9 mouse cellular contexts compared by ENCODE assay signal in genomic region chr15:91028494-91028893, GRCm38 (mm10). TPM values are rescaled to one million over a fixed set of nuclear protein-coding genes. Genes with fewer than 3 reads are reported as not detected.
DNase-seq lines count a peak whose midpoint lies in the region; ATAC-seq lines count a peak whose summit lies in the region.
"Had no signal": no experiment of that assay in that cellular context is flagged by ENCODE, and none has a peak within 500 bp of the region (broad histone marks: within the 10 kb centered on the region; RNA-seq: fewer than 3 reads in every experiment).

No protein-coding gene starts in this region.

- H3K4me2 ChIP-seq in heart, embryonic 12.5 days, result peak overlapping the region; percentile 56
- no peak overlapping the region for H3K4me2 ChIP-seq in neural tube, embryonic 13.5 days
- H3K4me2 ChIP-seq in hindbrain, embryonic 16.5 days (ENCODE audit: low read length), result peak overlapping the region; percentile 3; the same call in 1 of the 2 replicates
- H3K4me2 ChIP-seq: liver, embryonic 15.5 days had no signal

- no peak for DNase-seq in heart, postnatal 14 days
- no peak for DNase-seq in neural tube, embryonic 10.5 days (ENCODE audit: extremely low spot score, low spot score)
- DNase-seq in cerebellum, adult 18-20 months, result no peak
- no peak for DNase-seq in natural killer cell, adult 2 months (ENCODE audit: low spot score in 2 of 2)
- DNase-seq: heart, postnatal 36 days had no signal

- intact Hi-C loops in heart, postnatal 14 days (cut with DNase I), result no loop called here

- peaks cover 4% of the 10 kb centered on the region; the same call in 1 of the 2 replicates for H3K4me1 ChIP-seq in heart, embryonic 12.5 days (replicated peaks)
- H3K4me1 ChIP-seq in neural tube, embryonic 13.5 days (replicated peaks), result peaks cover 9% of the 10 kb centered on the region; the same call in 1 of the 2 replicates
- H3K4me1 ChIP-seq in hindbrain, embryonic 16.5 days (ENCODE audit: control insufficient read depth, insufficient read depth, low read depth, low read length), result no peaks in the 10 kb centered on the region
- H3K4me1 ChIP-seq: liver, embryonic 15.5 days had no signal

- H3K27me3 ChIP-seq in heart, embryonic 12.5 days (replicated peaks), result no peaks in the 10 kb centered on the region
- H3K27me3 ChIP-seq in neural tube, embryonic 13.5 days, result no peaks in the 10 kb centered on the region
- H3K27me3 ChIP-seq in hindbrain, embryonic 16.5 days (replicated peaks; ENCODE audit: control insufficient read depth, insufficient read depth, low read length), result no peaks in the 10 kb centered on the region
- H3K27me3 ChIP-seq: liver, embryonic 15.5 days had no signal

- peak overlapping the region; percentile 28; the same call in 1 of the 2 replicates for H3K27ac ChIP-seq in heart, embryonic 12.5 days (ENCODE audit: poor library complexity, severe bottlenecking)
- peak overlapping the region; percentile 46 for H3K27ac ChIP-seq in neural tube, embryonic 13.5 days (replicated peaks)
- peak overlapping the region; percentile 4; the same call in 1 of the 2 replicates for H3K27ac ChIP-seq in hindbrain, embryonic 16.5 days (ENCODE audit: low read depth, low read length)
- H3K27ac ChIP-seq: liver, embryonic 15.5 days had no signal

- no peak overlapping the region for H3K9ac ChIP-seq in heart, embryonic 12.5 days
- no peak overlapping the region for H3K9ac ChIP-seq in neural tube, embryonic 13.5 days
- H3K9ac ChIP-seq in hindbrain, embryonic 16.5 days (ENCODE audit: low read depth, low read length), result no peak overlapping the region
- H3K9ac ChIP-seq: liver, embryonic 15.5 days had no signal

- H3K4me3 ChIP-seq in heart, embryonic 12.5 days, result no peak overlapping the region
- H3K4me3 ChIP-seq in neural tube, embryonic 13.5 days, result no peak overlapping the region
- no peak overlapping the region for H3K4me3 ChIP-seq in hindbrain, embryonic 16.5 days (ENCODE audit: low read length)
- H3K4me3 ChIP-seq: liver, embryonic 15.5 days had no signal

- ATAC-seq in heart, embryonic 12.5 days (ENCODE audit: insufficient number of reproducible peaks, low FRiP score), result no peak
- no peak for ATAC-seq in neural tube, embryonic 13.5 days (ENCODE audit: low read depth)
- peak; percentile 60 for ATAC-seq in hindbrain, embryonic 16.5 days

- H3K36me3 ChIP-seq in heart, embryonic 12.5 days, result no peaks in the 10 kb centered on the region
- H3K36me3 ChIP-seq in neural tube, embryonic 13.5 days, result 0 out of 2 replicates have a peak, but pooled peaks cover 3% of the 10 kb centered on the region
- no peaks in the 10 kb centered on the region for H3K36me3 ChIP-seq in hindbrain, embryonic 16.5 days (ENCODE audit: control insufficient read depth, insufficient read depth, low read length)
- H3K36me3 ChIP-seq: liver, embryonic 15.5 days had no signal

- 55% methylated on average over 10 of the region's 10 CpGs for WGBS in heart, embryonic 12.5 days
- WGBS in neural tube, embryonic 13.5 days, result 71% methylated on average over 10 of the region's 10 CpGs
- WGBS in hindbrain, embryonic 16.5 days, result 53% methylated on average over 10 of the region's 10 CpGs

- peaks cover 8% of the 10 kb centered on the region; the same call in 1 of the 2 replicates for H3K9me3 ChIP-seq in heart, embryonic 12.5 days (replicated peaks)
- no peaks in the 10 kb centered on the region for H3K9me3 ChIP-seq in neural tube, embryonic 13.5 days
- H3K9me3 ChIP-seq in hindbrain, embryonic 16.5 days (ENCODE audit: control insufficient read depth, low read length), result no peaks in the 10 kb centered on the region
- H3K9me3 ChIP-seq: liver, embryonic 15.5 days had no signal

RNA-seq across cellular contexts. Expression of gene Kif21a, which starts 21.3 kb away (rescaled TPM):
- polyA plus RNA-seq in heart, embryonic 12.5 days (2016; fragmentation: Nextera tagmentation; extraction: Ambion mirVana), result 4.8 and 5.7 TPM in 2 replicates
- total RNA-seq in heart, postnatal 14 days (2021), result 10 to 100 TPM; 10.1 to 11.7 TPM
- 42.0 and 46.0 TPM in 2 replicates for polyA plus RNA-seq in neural tube, embryonic 13.5 days (2015; fragmentation: Nextera tagmentation; extraction: Ambion mirVana)
- polyA plus RNA-seq in hindbrain, embryonic 16.5 days (2015; fragmentation: Nextera tagmentation; extraction: Ambion mirVana), result 37.9 and 40.4 TPM in 2 replicates
